Mouse (Mus musculus) bone marrow, adult 2 months (tissue): ENCODE measurements around the gene Elovl5. TPM values are rescaled to one million over a fixed set of nuclear protein-coding genes. Genes with fewer than 3 reads are reported as not detected.

ENCODE experiments used
- H3K27ac ChIP-seq: fragments of 200-500 bp; 2 replicates; pipeline ENCODE4 v1.5.1; 2012; ENCODE audit warnings: low read depth, mild to moderate bottlenecking, control low read depth, inconsistent platforms, low read length; ENCODE audit not compliant: control insufficient read depth, poor library complexity, insufficient read depth
- H3K4me1 ChIP-seq: fragments of 200-500 bp; 2 replicates; pipeline ENCODE4 v1.6.1; 2011; ENCODE audit warnings: low read length; ENCODE audit not compliant: control insufficient read depth, insufficient read depth
- H3K4me3 ChIP-seq: fragments of 200-500 bp; replicated peaks from 2 replicates; pipeline ENCODE3; 2011; ENCODE audit warnings: mild to moderate bottlenecking, low read depth, low read length, control low read depth; ENCODE audit not compliant: control insufficient read depth
- CTCF ChIP-seq: fragments of 200-500 bp; IDR thresholded peaks from 2 replicates; pipeline ENCODE4 v1.5.1; 2011; ENCODE audit warnings: low read length, control low read depth; ENCODE audit not compliant: control insufficient read depth, insufficient read depth
- POLR2A ChIP-seq: fragments of 200-500 bp; IDR thresholded peaks from 2 replicates; pipeline ENCODE4 v1.6.1; 2011; ENCODE audit warnings: low read depth, mild to moderate bottlenecking, control low read depth, low read length, borderline replicate concordance; ENCODE audit not compliant: control insufficient read depth
- WGBS: fragments of 180-500 bp; shearing (Covaris S2); methylation state at CpG from one replicate; pipeline ENCODE4 v1.1.7; 2018; 5-methylcytosine and 5-hydroxymethylcytosine counted together
- polyA plus RNA-seq: library from polyadenylated mRNA; stranded (reverse); fragments of >200 nt; gene quantifications from 2 replicates; pipeline ENCODE4 v1.2.4, GENCODE M21; 2011; ENCODE audit warnings: low replicate concordance; ENCODE audit not compliant: missing spikeins, insufficient read depth, insufficient read length

Gene Elovl5
- polyA plus RNA-seq, 1 experiment = 13.7 TPM

GRCm38 (mm10) chr9:77965768-77966552 lies 48.8 kb downstream of the Elovl5 start:
- WGBS = 10% methylated on average over 6 of the region's 6 CpGs
- Histone ChIP-seq H3K27ac (no peak overlapping the region), H3K4me1 (no peaks in the 10 kb centered on the region; the same call in 1 of the 2 replicates), H3K4me3 (no peak overlapping the region)
- no peak for TF ChIP-seq CTCF
- no peak for TF ChIP-seq POLR2A

- Histone ChIP-seq H3K27ac (no peak overlapping the region), H3K4me1 (no peaks in the 10 kb centered on the region; the same call in 1 of the 2 replicates), H3K4me3 (no peak overlapping the region)
- WGBS = 90% methylated on average over 7 of the region's 7 CpGs
- no peak for TF ChIP-seq CTCF
- TF ChIP-seq POLR2A = no peak
Measured at GRCm38 (mm10) chr9:77966861-77967260, 49.7 kb downstream of the Elovl5 start.

- H3K27ac ChIP-seq = no peak overlapping the region
- H3K4me3 ChIP-seq = no peak overlapping the region
- TF ChIP-seq CTCF = no peak
- no peak for TF ChIP-seq POLR2A
- no peaks in the 10 kb centered on the region; the same call in 1 of the 2 replicates for H3K4me1 ChIP-seq
- 85% methylated on average over 12 of the region's 12 CpGs for WGBS
Measured at GRCm38 (mm10) chr9:77967584-77968163, 50.5 kb downstream of the Elovl5 start.

GRCm38 (mm10) chr9:77969192-77969953 lies 52.2 kb downstream of the Elovl5 start:
- no peak overlapping the region for H3K4me3 ChIP-seq
- 83% methylated on average over 6 of the region's 6 CpGs for WGBS
- no peaks in the 10 kb centered on the region; the same call in 1 of the 2 replicates for H3K4me1 ChIP-seq
- TF ChIP-seq POLR2A (no peak), CTCF (no peak)
- H3K27ac ChIP-seq = no peak overlapping the region

- Histone ChIP-seq H3K4me1 (no peaks in the 10 kb centered on the region), H3K4me3 (no peak overlapping the region), H3K27ac (no peak overlapping the region)
- 91% methylated on average over 7 of the region's 7 CpGs for WGBS
- TF ChIP-seq POLR2A = no peak
- TF ChIP-seq CTCF = no peak
Measured at GRCm38 (mm10) chr9:77979000-77979399, 61.8 kb downstream of the Elovl5 start.

- no peak overlapping the region for H3K4me3 ChIP-seq
- no peaks in the 10 kb centered on the region for H3K4me1 ChIP-seq
- TF ChIP-seq POLR2A (no peak), CTCF (no peak)
- no peak overlapping the region for H3K27ac ChIP-seq
- 85% methylated on average over 16 of the region's 16 CpGs for WGBS
Measured at GRCm38 (mm10) chr9:77982616-77983015, 65.5 kb downstream of the Elovl5 start.

GRCm38 (mm10) chr9:77983521-77983920 lies 66.4 kb downstream of the Elovl5 start:
- TF ChIP-seq POLR2A (no peak), CTCF (no peak)
- Histone ChIP-seq H3K4me3 (no peak overlapping the region), H3K27ac (no peak overlapping the region), H3K4me1 (no peaks in the 10 kb centered on the region)
- WGBS = 82% methylated on average over 6 of the region's 6 CpGs

GRCm38 (mm10) chr9:77986153-77986795 lies 69.1 kb downstream of the Elovl5 start:
- Histone ChIP-seq H3K27ac (no peak overlapping the region), H3K4me1 (no peaks in the 10 kb centered on the region), H3K4me3 (no peak overlapping the region)
- no peak for TF ChIP-seq POLR2A
- TF ChIP-seq CTCF = no peak
- 72% methylated on average over 8 of the region's 8 CpGs for WGBS
